Mouse (Mus musculus) adrenal gland, postnatal 25 days (tissue): ENCODE measurements around the gene Ccdc142. TPM values are rescaled to one million over a fixed set of nuclear protein-coding genes. Genes with fewer than 3 reads are reported as not detected.

Source experiments
- DNase-seq: peaks from one replicate; pipeline ENCODE4 v3.0.0; 2021; ENCODE audit warnings: mixed read lengths
- total RNA-seq: library from RNA; stranded (reverse); gene quantifications from 2 replicates; pipeline ENCODE4 v1.2.3, GENCODE M21; 2021

Gene Ccdc142
- total RNA-seq, 1 experiment from 2014 or later: 10.4 TPM

- DNase-seq: no peak
These were observed 17.0 kb downstream of the Ccdc142 start for GRCm38 (mm10) chr6:83118369-83118768.

GRCm38 (mm10) chr6:83118825-83119733, 17.7 kb downstream of the Ccdc142 start:
- DNase-seq: no peak

- DNase-seq: no peak
These were observed 18.3 kb downstream of the Ccdc142 start for GRCm38 (mm10) chr6:83119734-83120051.

- DNase-seq: peak; percentile 88
These were observed 19.8 kb downstream of the Ccdc142 start, which contains the start of gene Wbp1 for GRCm38 (mm10) chr6:83120930-83121862. Gene Wbp1, minus strand, starts transcription at chr6:83121559.

- DNase-seq: no peak
These were observed 20.7 kb downstream of the Ccdc142 start for GRCm38 (mm10) chr6:83121863-83122710.

GRCm38 (mm10) chr6:83122961-83123360, 21.6 kb downstream of the Ccdc142 start:
- no peak for DNase-seq

- peak; percentile 87 for DNase-seq
These were observed 23.5 kb downstream of the Ccdc142 start for GRCm38 (mm10) chr6:83124851-83125312.

- DNase-seq: no peak
These were observed 23.9 kb downstream of the Ccdc142 start, which contains the start of gene Ino80b for GRCm38 (mm10) chr6:83125331-83125730. Gene Ino80b, minus strand, starts transcription at chr6:83125431.

- no peak for DNase-seq
These were observed 26.0 kb downstream of the Ccdc142 start for GRCm38 (mm10) chr6:83127419-83127818.

- no peak for DNase-seq
These were observed 30.2 kb downstream of the Ccdc142 start for GRCm38 (mm10) chr6:83131469-83132034.

- DNase-seq: no peak
These were observed 30.9 kb downstream of the Ccdc142 start for GRCm38 (mm10) chr6:83132176-83132919.

GRCm38 (mm10) chr6:83134226-83134625, 32.8 kb downstream of the Ccdc142 start:
- no peak for DNase-seq

GRCm38 (mm10) chr6:83134951-83135513, 33.6 kb downstream of the Ccdc142 start, which contains the start of gene Rtkn:
Gene Rtkn, plus strand, starts transcription at chr6:83135463.
- DNase-seq: no peak

- DNase-seq: peak; percentile 40
These were observed 34.3 kb downstream of the Ccdc142 start for GRCm38 (mm10) chr6:83135571-83136161.

- no peak for DNase-seq
These were observed 35.0 kb downstream of the Ccdc142 start for GRCm38 (mm10) chr6:83136291-83136880.

- DNase-seq: peak; percentile 72
These were observed 35.6 kb downstream of the Ccdc142 start for GRCm38 (mm10) chr6:83136881-83137575.

- DNase-seq: peak; percentile 90
These were observed 36.2 kb downstream of the Ccdc142 start for GRCm38 (mm10) chr6:83137576-83137950.

- no peak for DNase-seq
These were observed 36.7 kb downstream of the Ccdc142 start for GRCm38 (mm10) chr6:83138056-83138455.

GRCm38 (mm10) chr6:83140044-83140443, 38.6 kb downstream of the Ccdc142 start:
- no peak for DNase-seq
